Mouse (Mus musculus): ENCODE measurements at regions not wholly inside any gene's neighbourhood (a gene's known extent, or its start where the extent isn't known, plus 50 kb on each side); places are given as distances from the start of the nearest gene placed in this dataset.

GRCm38 (mm10) chr4:8413307-8413706 is 174.5 kb upstream of the Car8 start:
- H3K27me3 ChIP-seq (ENCODE audit: insufficient read depth, low read length): no peaks in the 10 kb centered on the region
- no peaks in the 10 kb centered on the region for H3K9me3 ChIP-seq (replicated peaks)
- H3K4me1 ChIP-seq (ENCODE audit: insufficient read depth, low read depth, low read length): no peaks in the 10 kb centered on the region
- H3K4me3 ChIP-seq (ENCODE audit: low read depth, low read length): no peak overlapping the region
- ATAC-seq (ENCODE audit: extremely low read depth, insufficient number of reproducible peaks, low FRiP score, poor library complexity, severe bottlenecking) (no peak), DNase-seq (ENCODE audit: low spot score) (no peak)
- TF ChIP-seq TAL1 (conservative IDR thresholded peaks at IDR 0.05; ENCODE audit: low read depth, low read length) (no peak), POLR2AphosphoS5 (IDR thresholded peaks at IDR 0.05; ENCODE audit: insufficient replicate concordance, low read depth, low read length) (no peak), GATA2 (IDR thresholded peaks at IDR 0.05; ENCODE audit: borderline replicate concordance, low read depth, low read length) (no peak), GATA1 (IDR thresholded peaks at IDR 0.05; ENCODE audit: borderline replicate concordance, low read length) (no peak), CTCF (IDR thresholded peaks at IDR 0.05; ENCODE audit: low read depth, low read length) (no peak)
- H3K36me3 ChIP-seq (replicated peaks): no peaks in the 10 kb centered on the region

GRCm38 (mm10) chr4:8400069-8400468 is 161.2 kb upstream of the Car8 start:
- ATAC-seq (ENCODE audit: extremely low read depth, insufficient number of reproducible peaks, low FRiP score, poor library complexity, severe bottlenecking) (no peak), DNase-seq (ENCODE audit: low spot score) (no peak)

GRCm38 (mm10) chr4:8399430-8399829 is 160.6 kb upstream of the Car8 start:
- no peak for DNase-seq (ENCODE audit: low spot score)
- TF ChIP-seq TAL1 (conservative IDR thresholded peaks at IDR 0.05; ENCODE audit: low read depth, low read length) (no peak), GATA2 (IDR thresholded peaks at IDR 0.05; ENCODE audit: borderline replicate concordance, low read depth, low read length) (no peak), GATA1 (IDR thresholded peaks at IDR 0.05; ENCODE audit: borderline replicate concordance, low read length) (no peak), CTCF (IDR thresholded peaks at IDR 0.05; ENCODE audit: low read depth, low read length) (no peak), POLR2AphosphoS5 (IDR thresholded peaks at IDR 0.05; ENCODE audit: insufficient replicate concordance, low read depth, low read length) (no peak)
- no peaks in the 10 kb centered on the region for H3K4me1 ChIP-seq (ENCODE audit: insufficient read depth, low read depth, low read length)
- no peaks in the 10 kb centered on the region for H3K36me3 ChIP-seq (replicated peaks)
- H3K9me3 ChIP-seq (replicated peaks): no peaks in the 10 kb centered on the region
- ATAC-seq (ENCODE audit: extremely low read depth, insufficient number of reproducible peaks, low FRiP score, poor library complexity, severe bottlenecking): no peak
- no peak overlapping the region for H3K4me3 ChIP-seq (ENCODE audit: low read depth, low read length)
- no peaks in the 10 kb centered on the region for H3K27me3 ChIP-seq (ENCODE audit: insufficient read depth, low read length)

More at GRCm38 (mm10) chr4:8400069-8400468, 161.2 kb upstream of the Car8 start:
- Histone ChIP-seq H3K4me3 (ENCODE audit: low read depth, low read length) (no peak overlapping the region), H3K4me1 (ENCODE audit: insufficient read depth, low read depth, low read length) (no peaks in the 10 kb centered on the region), H3K9me3 (replicated peaks) (no peaks in the 10 kb centered on the region), H3K36me3 (replicated peaks) (no peaks in the 10 kb centered on the region), H3K27me3 (ENCODE audit: insufficient read depth, low read length) (no peaks in the 10 kb centered on the region)
- TF ChIP-seq POLR2AphosphoS5 (IDR thresholded peaks at IDR 0.05; ENCODE audit: insufficient replicate concordance, low read depth, low read length) (no peak), GATA2 (IDR thresholded peaks at IDR 0.05; ENCODE audit: borderline replicate concordance, low read depth, low read length) (no peak), TAL1 (conservative IDR thresholded peaks at IDR 0.05; ENCODE audit: low read depth, low read length) (no peak), CTCF (IDR thresholded peaks at IDR 0.05; ENCODE audit: low read depth, low read length) (no peak), GATA1 (IDR thresholded peaks at IDR 0.05; ENCODE audit: borderline replicate concordance, low read length) (no peak)

GRCm38 (mm10) chr4:8398969-8399368 is 160.1 kb upstream of the Car8 start:
- ATAC-seq (ENCODE audit: extremely low read depth, insufficient number of reproducible peaks, low FRiP score, poor library complexity, severe bottlenecking) (no peak), DNase-seq (ENCODE audit: low spot score) (no peak)
- Histone ChIP-seq H3K4me1 (ENCODE audit: insufficient read depth, low read depth, low read length) (no peaks in the 10 kb centered on the region), H3K27me3 (ENCODE audit: insufficient read depth, low read length) (no peaks in the 10 kb centered on the region), H3K4me3 (ENCODE audit: low read depth, low read length) (no peak overlapping the region), H3K36me3 (replicated peaks) (no peaks in the 10 kb centered on the region), H3K9me3 (replicated peaks) (no peaks in the 10 kb centered on the region)
- TF ChIP-seq TAL1 (conservative IDR thresholded peaks at IDR 0.05; ENCODE audit: low read depth, low read length) (no peak), GATA1 (IDR thresholded peaks at IDR 0.05; ENCODE audit: borderline replicate concordance, low read length) (no peak), POLR2AphosphoS5 (IDR thresholded peaks at IDR 0.05; ENCODE audit: insufficient replicate concordance, low read depth, low read length) (no peak), CTCF (IDR thresholded peaks at IDR 0.05; ENCODE audit: low read depth, low read length) (no peak), GATA2 (IDR thresholded peaks at IDR 0.05; ENCODE audit: borderline replicate concordance, low read depth, low read length) (no peak)

- no peak for TF ChIP-seq TAL1 (conservative IDR thresholded peaks at IDR 0.05; ENCODE audit: low read depth, low read length)
- Histone ChIP-seq H3K27me3 (ENCODE audit: insufficient read depth, low read length) (peaks cover 2% of the 10 kb centered on the region; the same call in 1 of the 2 replicates), H3K9me3 (replicated peaks) (no peaks in the 10 kb centered on the region), H3K36me3 (replicated peaks) (no peaks in the 10 kb centered on the region), H3K4me1 (ENCODE audit: insufficient read depth, low read depth, low read length) (no peaks in the 10 kb centered on the region), H3K4me3 (ENCODE audit: low read depth, low read length) (no peak overlapping the region)
- no peak for DNase-seq (ENCODE audit: low spot score)
- ATAC-seq (ENCODE audit: extremely low read depth, insufficient number of reproducible peaks, low FRiP score, poor library complexity, severe bottlenecking): no peak
Observed at GRCm38 (mm10) chr4:8383162-8383561, 144.3 kb upstream of the Car8 start.

- Histone ChIP-seq H3K36me3 (replicated peaks) (no peaks in the 10 kb centered on the region), H3K4me1 (ENCODE audit: insufficient read depth, low read depth, low read length) (no peaks in the 10 kb centered on the region), H3K27me3 (ENCODE audit: insufficient read depth, low read length) (peaks cover 2% of the 10 kb centered on the region; the same call in 1 of the 2 replicates), H3K9me3 (replicated peaks) (no peaks in the 10 kb centered on the region), H3K4me3 (ENCODE audit: low read depth, low read length) (no peak overlapping the region)
- TF ChIP-seq CTCF (IDR thresholded peaks at IDR 0.05; ENCODE audit: low read depth, low read length) (no peak), GATA2 (IDR thresholded peaks at IDR 0.05; ENCODE audit: borderline replicate concordance, low read depth, low read length) (no peak), TAL1 (conservative IDR thresholded peaks at IDR 0.05; ENCODE audit: low read depth, low read length) (no peak), GATA1 (IDR thresholded peaks at IDR 0.05; ENCODE audit: borderline replicate concordance, low read length) (no peak), POLR2AphosphoS5 (IDR thresholded peaks at IDR 0.05; ENCODE audit: insufficient replicate concordance, low read depth, low read length) (no peak)
- ATAC-seq (ENCODE audit: extremely low read depth, insufficient number of reproducible peaks, low FRiP score, poor library complexity, severe bottlenecking) (no peak), DNase-seq (ENCODE audit: low spot score) (no peak)
Observed at GRCm38 (mm10) chr4:8382125-8382417, 143.2 kb upstream of the Car8 start.

Data from G1E (cell line).